Mouse (Mus musculus): ENCODE measurements around the gene 1300017J02Rik.

DNA sequence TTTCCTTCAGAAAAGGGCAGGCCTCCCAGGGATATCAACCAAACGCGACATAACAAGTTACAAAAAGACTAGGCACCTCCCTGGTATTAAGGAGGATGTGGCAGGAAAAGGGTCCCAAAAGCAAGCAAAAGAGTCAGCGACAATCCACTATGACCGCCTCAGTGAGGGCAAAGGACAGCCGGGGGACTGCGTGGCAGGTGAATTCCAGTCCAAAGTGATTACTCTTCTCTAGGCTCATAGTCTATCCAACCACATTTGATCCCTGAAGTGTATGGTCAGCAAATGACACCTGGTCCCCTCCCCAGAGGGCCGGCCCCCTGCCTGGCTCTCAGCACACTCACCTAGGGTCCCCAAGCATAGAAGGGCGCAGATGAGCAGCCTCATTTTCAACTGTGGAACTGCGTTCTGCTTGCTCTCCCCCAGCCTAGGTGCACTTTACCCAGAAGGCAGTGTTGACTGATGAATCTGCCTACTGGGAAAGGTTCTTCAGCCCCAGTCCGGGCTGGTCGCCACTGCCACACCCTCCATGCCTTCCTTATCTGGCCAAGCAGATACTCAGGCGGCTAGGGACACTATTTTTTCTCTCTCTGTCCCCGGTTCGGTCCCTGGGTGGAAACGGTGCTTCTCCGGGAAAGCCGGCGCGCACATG is 16.9 kb downstream of the 1300017J02Rik start:
- TF ChIP-seq CTCF (IDR thresholded peaks at IDR 0.05; ENCODE audit: low read depth) (no peak; the same call in 1 of the 2 replicates), EP300 (IDR thresholded peaks at IDR 0.05; ENCODE audit: low read depth) (peak; percentile 79)
